Mouse (Mus musculus) erythroblast, embryonic 14.5 days (primary cell): ENCODE measurements around the gene Best2. TPM values are rescaled to one million over a fixed set of nuclear protein-coding genes. Genes with fewer than 3 reads are reported as not detected.

Experiments used
- H3K27me3 ChIP-seq: 2 replicates; pipeline ENCODE4 v1.6.1; 2012; ENCODE audit warnings: inconsistent platforms; ENCODE audit not compliant: control insufficient read depth
- H3K36me3 ChIP-seq: 2 replicates; pipeline ENCODE4 v1.6.1; 2012; ENCODE audit warnings: mild to moderate bottlenecking, inconsistent platforms; ENCODE audit not compliant: control insufficient read depth
- H3K4me1 ChIP-seq: 2 replicates; pipeline ENCODE4 v1.6.1; 2012; ENCODE audit warnings: inconsistent platforms; ENCODE audit not compliant: control insufficient read depth
- H3K4me3 ChIP-seq: replicated peaks from 2 replicates; pipeline ENCODE3; 2012; ENCODE audit warnings: moderate library complexity, mild to moderate bottlenecking, inconsistent platforms
- H3K9me3 ChIP-seq: 2 replicates; pipeline ENCODE4 v1.6.1; 2012; ENCODE audit warnings: low read length, inconsistent platforms, mixed read lengths; ENCODE audit not compliant: control insufficient read depth
- GATA1 ChIP-seq: IDR thresholded peaks from 2 replicates; pipeline ENCODE4 v1.6.1; 2012; ENCODE audit warnings: low read length, inconsistent platforms, mixed read lengths
- TAL1 ChIP-seq: IDR thresholded peaks from 3 replicates; pipeline ENCODE4 v1.6.1; 2012; ENCODE audit warnings: low read length, inconsistent platforms, mixed read lengths
- polyA plus RNA-seq: library from polyadenylated mRNA; stranded (reverse); fragments of >175 nt; gene quantifications from 2 replicates; pipeline ENCODE4 v1.2.3, GENCODE M21; 2012

Gene Best2
- polyA plus RNA-seq, 1 experiment, result not detected

GRCm38 (mm10) chr8:84980622-84981358 is 33.5 kb downstream of the Best2 start:
- no peak for TF ChIP-seq GATA1
- TF ChIP-seq TAL1, result no peak
- no peaks in the 10 kb centered on the region for H3K9me3 ChIP-seq
- H3K27me3 ChIP-seq, result peaks cover 16% of the 10 kb centered on the region
- peaks cover 95% of the 10 kb centered on the region for H3K4me1 ChIP-seq
- no peaks in the 10 kb centered on the region; the same call in 1 of the 2 replicates for H3K36me3 ChIP-seq
- peak overlapping the region; percentile 71 for H3K4me3 ChIP-seq

GRCm38 (mm10) chr8:84979599-84980421 is 34.5 kb downstream of the Best2 start:
- Histone ChIP-seq H3K4me3 (peak overlapping the region; percentile 71), H3K27me3 (peaks cover 16% of the 10 kb centered on the region), H3K36me3 (peaks cover 7% of the 10 kb centered on the region), H3K4me1 (peaks cover 95% of the 10 kb centered on the region), H3K9me3 (no peaks in the 10 kb centered on the region)
- no peak for TF ChIP-seq GATA1
- TF ChIP-seq TAL1, result no peak

- Histone ChIP-seq H3K4me3 (peak within 1 kb of the TSS; percentile 71), H3K9me3 (no peaks in the 10 kb centered on the region), H3K27me3 (peaks cover 16% of the 10 kb centered on the region), H3K4me1 (peaks cover 95% of the 10 kb centered on the region), H3K36me3 (peaks cover 21% of the 10 kb centered on the region)
- TF ChIP-seq TAL1, result no peak
- TF ChIP-seq GATA1, result no peak
Observed at GRCm38 (mm10) chr8:84978248-84978940, 35.9 kb downstream of the Best2 start, which contains the start of gene Junb. TSS of gene Junb (minus strand) at chr8:84978718.

DNA sequence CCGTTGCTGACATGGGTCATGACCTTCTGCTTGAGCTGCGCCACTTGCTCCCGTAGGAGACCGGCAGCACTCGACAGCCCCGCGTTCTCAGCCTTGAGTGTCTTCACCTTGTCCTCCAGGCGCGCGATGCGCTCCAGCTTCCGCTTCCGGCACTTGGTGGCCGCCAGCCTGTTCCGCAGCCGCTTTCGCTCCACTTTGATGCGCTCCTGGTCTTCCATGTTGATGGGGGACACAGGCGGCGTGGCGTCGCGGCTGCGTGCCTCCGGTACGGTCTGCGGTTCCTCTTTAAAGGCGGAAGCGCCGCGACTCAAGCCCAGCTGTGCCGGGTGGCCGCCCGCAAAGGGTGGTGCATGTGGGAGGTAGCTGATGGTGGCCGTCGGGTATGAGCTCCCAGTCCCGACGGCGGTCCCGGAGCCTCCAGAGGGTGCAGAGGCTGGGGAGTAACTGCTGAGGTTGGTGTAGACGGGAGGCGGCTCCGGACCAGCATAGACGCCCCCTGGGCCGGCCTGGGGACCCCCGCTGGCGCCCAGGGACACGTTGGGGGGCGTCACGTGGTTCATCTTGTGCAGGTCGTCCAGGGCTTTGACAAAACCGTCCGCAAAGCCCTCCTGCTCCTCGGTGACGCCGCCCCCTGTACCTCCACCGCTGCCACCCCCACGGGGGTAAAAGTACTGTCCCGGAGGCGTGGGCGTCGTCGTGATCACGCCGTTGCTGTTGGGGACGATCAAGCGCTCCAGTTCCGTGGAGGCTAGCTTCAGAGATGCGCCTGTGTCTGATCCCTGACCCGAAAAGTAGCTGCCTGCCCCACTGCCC is 36.7 kb downstream of the Best2 start:
- TF ChIP-seq GATA1, result no peak
- no peak for TF ChIP-seq TAL1
- Histone ChIP-seq H3K4me3 (peak overlapping the region; percentile 71), H3K4me1 (peaks cover 98% of the 10 kb centered on the region), H3K27me3 (peaks cover 16% of the 10 kb centered on the region), H3K36me3 (peaks cover 28% of the 10 kb centered on the region), H3K9me3 (no peaks in the 10 kb centered on the region)

GRCm38 (mm10) chr8:84976763-84977434 is 37.4 kb downstream of the Best2 start:
- peaks cover 16% of the 10 kb centered on the region for H3K27me3 ChIP-seq
- peaks cover 36% of the 10 kb centered on the region for H3K36me3 ChIP-seq
- no peaks in the 10 kb centered on the region for H3K9me3 ChIP-seq
- H3K4me3 ChIP-seq, result peak overlapping the region; percentile 71
- TF ChIP-seq GATA1 (no peak), TAL1 (no peak)
- H3K4me1 ChIP-seq, result peaks cover 98% of the 10 kb centered on the region

DNA sequence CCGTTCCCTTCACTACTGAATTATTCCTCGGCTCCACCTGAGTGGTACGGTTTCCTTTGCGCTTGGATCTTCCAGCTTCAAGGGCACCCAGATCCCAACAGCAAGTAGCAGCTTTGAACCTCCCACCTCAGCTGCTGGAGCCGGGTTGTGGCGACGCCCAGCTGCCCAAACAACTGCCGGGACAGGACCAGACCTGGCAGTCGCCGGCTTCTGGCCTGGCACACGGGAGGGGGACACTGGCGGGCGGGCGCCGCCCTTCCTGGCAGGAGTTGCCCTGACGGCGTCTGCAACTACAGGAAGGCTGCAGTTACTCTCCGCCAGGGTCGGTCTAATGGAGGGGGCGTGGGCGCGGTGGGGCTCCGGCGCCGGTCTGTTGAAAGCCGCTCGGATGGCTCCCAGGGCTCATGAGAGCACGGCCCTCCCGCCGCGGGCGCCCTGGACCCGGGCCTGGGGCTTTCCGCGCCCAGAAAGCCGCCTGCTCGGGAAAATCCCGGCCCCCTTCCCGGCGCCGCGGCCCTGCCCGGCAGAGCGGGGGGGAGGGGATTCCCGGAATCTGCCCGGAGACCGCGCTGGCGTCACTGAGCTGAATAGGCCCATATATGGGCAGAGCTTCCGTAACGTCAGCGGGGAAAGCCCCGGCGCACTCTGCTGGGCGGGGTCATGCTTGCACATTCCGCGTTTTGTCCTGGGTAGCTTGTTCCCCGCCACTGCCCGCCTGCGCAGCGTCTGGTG is 38.1 kb downstream of the Best2 start:
- TF ChIP-seq TAL1 (no peak), GATA1 (no peak)

DNA sequence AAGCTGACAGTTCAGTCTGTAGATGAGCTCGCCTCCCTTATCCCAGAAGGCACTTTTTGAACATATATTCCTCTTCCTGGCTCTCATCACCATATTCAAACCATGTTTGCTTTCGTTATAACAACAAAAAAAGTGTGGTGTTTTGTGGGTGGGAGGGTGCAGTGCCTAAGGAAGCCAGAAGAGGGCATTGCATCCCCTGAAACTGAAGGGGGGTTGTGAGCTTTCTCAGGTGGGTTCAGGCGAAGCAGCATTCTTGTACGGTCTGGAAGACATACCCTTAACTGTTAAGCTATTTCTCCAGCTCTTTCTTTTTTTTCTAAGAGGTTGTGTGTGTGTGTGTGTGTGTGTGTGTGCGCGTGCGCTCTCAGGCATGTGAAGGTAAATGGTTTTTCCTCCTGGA is 38.9 kb downstream of the Best2 start:
- Histone ChIP-seq H3K9me3 (no peaks in the 10 kb centered on the region), H3K27me3 (peaks cover 16% of the 10 kb centered on the region), H3K4me3 (peak overlapping the region; percentile 71), H3K36me3 (peaks cover 50% of the 10 kb centered on the region), H3K4me1 (peaks cover 96% of the 10 kb centered on the region)
- TF ChIP-seq TAL1 (no peak), GATA1 (no peak)

More for the DNA sequence above, 38.1 kb downstream of the Best2 start:
- Histone ChIP-seq H3K27me3 (peaks cover 16% of the 10 kb centered on the region), H3K36me3 (peaks cover 43% of the 10 kb centered on the region), H3K9me3 (no peaks in the 10 kb centered on the region), H3K4me1 (peaks cover 100% of the 10 kb centered on the region), H3K4me3 (peak overlapping the region; percentile 71)
